Mouse (Mus musculus) MEL (cell line): ENCODE measurements around the gene 6330409D20Rik. TPM values are rescaled to one million over a fixed set of nuclear protein-coding genes. Genes with fewer than 3 reads are reported as not detected.

Experiments used
- DNase-seq: peaks from one replicate; pipeline ENCODE4 v3.0.0; 2011; ENCODE audit warnings: low read depth, low spot score
- H3K27ac ChIP-seq: 2 replicates; pipeline ENCODE4 v1.5.1; 2012; ENCODE audit warnings: low read depth, mild to moderate bottlenecking, control low read depth, low read length, moderate library complexity; ENCODE audit not compliant: control insufficient read depth
- H3K27me3 ChIP-seq, 2 experiments: fragments of 150-350 bp in 1 of 2; sonication (generic) in 1 of 2; 2 replicates each; pipeline ENCODE4 v1.6.1; 2012; ENCODE audit warnings: low read length in 2 of 2, mild to moderate bottlenecking in 2 of 2, improper control_type of control experiment in 1 of 2, moderate library complexity in 1 of 2; ENCODE audit not compliant: insufficient read depth in 2 of 2, control insufficient read depth in 1 of 2
- H3K36me3 ChIP-seq, 2 experiments: 2 replicates each; pipeline ENCODE4 v1.6.1; 2012 to 2014; ENCODE audit warnings: low read length in 2 of 2, improper control_type of control experiment in 1 of 2, inconsistent platforms in 1 of 2, mild to moderate bottlenecking in 1 of 2; ENCODE audit not compliant: insufficient read depth in 2 of 2, control insufficient read depth in 1 of 2
- H3K4me1 ChIP-seq, 2 experiments: fragments of 150-350 bp in 1 of 2; sonication (generic) in 1 of 2; 2 replicates each; pipeline ENCODE4 v1.6.1; 2012; ENCODE audit warnings: low read length in 2 of 2, improper control_type of control experiment in 1 of 2, mild to moderate bottlenecking in 1 of 2; ENCODE audit not compliant: insufficient read depth in 2 of 2, control insufficient read depth in 1 of 2
- H3K4me3 ChIP-seq, 2 experiments: fragments of 150-350 bp in 1 of 2; sonication (generic) in 1 of 2; 2 replicates each; pipeline ENCODE4 v1.5.1; 2012; ENCODE audit warnings: low read depth in 2 of 2, low read length in 2 of 2, mild to moderate bottlenecking in 2 of 2, moderate library complexity in 2 of 2, control low read depth in 1 of 2, improper control_type of control experiment in 1 of 2; ENCODE audit not compliant: control insufficient read depth in 1 of 2, insufficient read depth in 1 of 2
- H3K79me2 ChIP-seq: 2 replicates; pipeline ENCODE4 v1.6.1; 2012; ENCODE audit warnings: mild to moderate bottlenecking, low read length, moderate library complexity; ENCODE audit not compliant: control insufficient read depth, poor library complexity, insufficient read depth
- H3K9ac ChIP-seq: 2 replicates; pipeline ENCODE4 v1.6.1; 2012; ENCODE audit warnings: low read depth, mild to moderate bottlenecking, control low read depth, low read length, moderate library complexity; ENCODE audit not compliant: control insufficient read depth, poor library complexity, severe bottlenecking
- H3K9me3 ChIP-seq: fragments of 150-350 bp; sonication (generic); replicated peaks from 2 replicates; pipeline ENCODE4 v1.6.1; 2012; ENCODE audit warnings: mild to moderate bottlenecking, low read length, improper control_type of control experiment, moderate library complexity; ENCODE audit not compliant: insufficient read depth
- BHLHE40 ChIP-seq: IDR thresholded peaks from 2 replicates; pipeline ENCODE4 v1.6.1; 2012; ENCODE audit warnings: low read depth, mild to moderate bottlenecking, inconsistent platforms, low read length, improper control_type of control experiment, borderline replicate concordance
- CHD1 ChIP-seq: IDR thresholded peaks from 2 replicates; pipeline ENCODE4 v1.6.1; 2012; ENCODE audit warnings: low read depth, mild to moderate bottlenecking, inconsistent platforms, low read length, improper control_type of control experiment
- CTCF ChIP-seq, 3 experiments: IDR thresholded peaks in 2 of 3; conservative IDR thresholded peaks in 1 of 3; 2 replicates each; pipeline ENCODE4 v1.5.1; 2011 to 2012; ENCODE audit warnings: low read length in 3 of 3, low read depth in 2 of 3, mild to moderate bottlenecking in 2 of 3, improper control_type of control experiment in 1 of 3, inconsistent platforms in 1 of 3, mixed read lengths in 1 of 3, moderate library complexity in 1 of 3; ENCODE audit not compliant: control insufficient read depth in 1 of 3, insufficient read depth in 1 of 3, poor library complexity in 1 of 3, severe bottlenecking in 1 of 3
- E2F4 ChIP-seq: IDR thresholded peaks from 2 replicates; pipeline ENCODE4 v1.6.1; 2011; ENCODE audit warnings: low read depth, low read length, improper control_type of control experiment, borderline replicate concordance
- EP300 ChIP-seq, 2 experiments: IDR thresholded peaks; 2 replicates each; pipeline ENCODE4 v1.6.1; 2011; ENCODE audit warnings: improper control_type of control experiment in 2 of 2, low read length in 2 of 2, low read depth in 1 of 2, mild to moderate bottlenecking in 1 of 2
- GABPA ChIP-seq: IDR thresholded peaks from 2 replicates; pipeline ENCODE4 v1.6.1; 2012; ENCODE audit warnings: low read depth, mild to moderate bottlenecking, inconsistent platforms, low read length, improper control_type of control experiment, moderate library complexity
- GATA1 ChIP-seq: IDR thresholded peaks from 2 replicates; pipeline ENCODE4 v1.6.1; 2011; ENCODE audit warnings: low read depth, low read length, improper control_type of control experiment
- HCFC1 ChIP-seq: IDR thresholded peaks from 2 replicates; pipeline ENCODE4 v1.6.1; 2012; ENCODE audit warnings: low read depth, mild to moderate bottlenecking, inconsistent platforms, low read length, improper control_type of control experiment, moderate library complexity
- JUND ChIP-seq: IDR thresholded peaks from 2 replicates; pipeline ENCODE4 v1.6.1; 2011; ENCODE audit warnings: low read depth, mild to moderate bottlenecking, improper control_type of control experiment, low read length
- KAT2A ChIP-seq: conservative IDR thresholded peaks from 2 replicates; pipeline ENCODE4 v1.6.1; 2012; ENCODE audit warnings: low read depth, low read length, improper control_type of control experiment, inconsistent platforms
- MAX ChIP-seq: IDR thresholded peaks from 2 replicates; pipeline ENCODE4 v1.6.1; 2011; ENCODE audit warnings: low read length, improper control_type of control experiment
- MYB ChIP-seq: IDR thresholded peaks from 2 replicates; pipeline ENCODE4 v1.6.1; 2011; ENCODE audit warnings: mild to moderate bottlenecking, low read depth, low read length, improper control_type of control experiment
- NELFE ChIP-seq: IDR thresholded peaks from 2 replicates; pipeline ENCODE4 v1.6.1; 2011; ENCODE audit warnings: low read depth, low read length, improper control_type of control experiment
- NRF1 ChIP-seq: IDR thresholded peaks from 2 replicates; pipeline ENCODE4 v1.6.1; 2014; ENCODE audit warnings: low read depth, mild to moderate bottlenecking, inconsistent platforms, low read length, improper control_type of control experiment, moderate library complexity; ENCODE audit not compliant: poor library complexity, insufficient read depth, severe bottlenecking
- POLR2AphosphoS2 ChIP-seq: IDR thresholded peaks from 2 replicates; pipeline ENCODE4 v1.6.1; 2011; ENCODE audit warnings: low read length, improper control_type of control experiment
- POLR2AphosphoS5 ChIP-seq: IDR thresholded peaks from 2 replicates; pipeline ENCODE4 v1.6.1; 2012; ENCODE audit warnings: low read depth, borderline replicate concordance, mild to moderate bottlenecking, inconsistent platforms, low read length, moderate library complexity, mixed read lengths
- RCOR1 ChIP-seq: IDR thresholded peaks from 2 replicates; pipeline ENCODE4 v1.6.1; 2012; ENCODE audit warnings: low read depth, mild to moderate bottlenecking, inconsistent platforms, low read length, improper control_type of control experiment
- SIN3A ChIP-seq: IDR thresholded peaks from 2 replicates; pipeline ENCODE4 v1.6.1; 2012; ENCODE audit warnings: low read length, improper control_type of control experiment, inconsistent platforms
- TCF12 ChIP-seq: IDR thresholded peaks from 2 replicates; pipeline ENCODE4 v1.6.1; 2014; ENCODE audit warnings: low read depth, mild to moderate bottlenecking, inconsistent platforms, low read length, improper control_type of control experiment, moderate library complexity
- UBTF ChIP-seq: IDR thresholded peaks from 2 replicates; pipeline ENCODE4 v1.6.1; 2012; ENCODE audit warnings: low read depth, mild to moderate bottlenecking, inconsistent platforms, low read length, improper control_type of control experiment, moderate library complexity, borderline replicate concordance; ENCODE audit not compliant: insufficient read depth
- USF1 ChIP-seq: IDR thresholded peaks from 2 replicates; pipeline ENCODE4 v1.6.1; 2014; ENCODE audit warnings: low read depth, mild to moderate bottlenecking, inconsistent platforms, low read length, improper control_type of control experiment, moderate library complexity
- ZKSCAN1 ChIP-seq: IDR thresholded peaks from 2 replicates; pipeline ENCODE4 v1.6.1; 2012; ENCODE audit warnings: low read depth, mild to moderate bottlenecking, inconsistent platforms, low read length, improper control_type of control experiment, moderate library complexity
- ZMIZ1 ChIP-seq: IDR thresholded peaks from 2 replicates; pipeline ENCODE4 v1.6.1; 2012; ENCODE audit warnings: low read depth, mild to moderate bottlenecking, inconsistent platforms, low read length, improper control_type of control experiment, moderate library complexity
- polyA plus RNA-seq, 2 experiments: library from polyadenylated mRNA; stranded (reverse) in 1 of 2; unstranded in 1 of 2; fragments of >175 nt in 1 of 2; fragments of >200 nt in 1 of 2; gene quantifications; 2 replicates each; pipeline versions ENCODE4 v1.2.1 to v1.2.4; 2012; ENCODE audit warnings: low replicate concordance in 2 of 2, low read depth in 1 of 2; ENCODE audit not compliant: insufficient read length in 2 of 2, insufficient read depth in 1 of 2, missing spikeins in 1 of 2
- total RNA-seq: library from RNA; depleted of rRNA; stranded (reverse); fragments of 300-350 nt; gene quantifications from 2 replicates; pipeline ENCODE4 v1.2.3, GENCODE M21; 2012

The 6330409D20Rik gene
- total and polyA plus RNA-seq, 3 experiments = not detected

DNA sequence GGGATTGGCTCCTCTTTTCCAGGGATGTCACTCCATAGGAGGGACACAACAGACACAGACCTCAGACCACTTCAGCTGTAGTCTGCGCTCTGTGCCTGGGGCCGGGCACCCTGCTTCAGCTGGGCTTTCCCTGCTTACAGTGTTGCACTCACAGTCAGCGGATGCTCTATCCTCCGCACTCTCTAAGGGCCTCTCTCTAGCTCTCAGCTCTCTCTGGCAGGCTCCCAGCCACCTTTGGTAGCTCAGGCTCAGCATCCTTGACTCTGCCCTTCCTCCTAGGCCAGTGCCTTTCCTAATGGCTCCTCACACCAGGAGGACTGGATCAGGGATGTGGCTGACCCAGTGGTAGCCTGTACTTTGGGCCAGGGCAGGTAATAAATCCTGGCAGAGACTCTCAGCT, 8.9 kb downstream of the 6330409D20Rik start:
- no peak overlapping the region for H3K9ac ChIP-seq
- H3K4me3 ChIP-seq = no peak overlapping the region
- DNase-seq = no peak
- peaks cover 0 to 3% of the 10 kb centered on the region in 2 experiments; a peak in 1 of 4 replicates for H3K4me1 ChIP-seq
- no peaks in the 10 kb centered on the region; a peak in 1 of 4 replicates for H3K27me3 ChIP-seq
- no peaks in the 10 kb centered on the region for H3K9me3 ChIP-seq
- no peak for TF ChIP-seq SIN3A
- no peak for TF ChIP-seq RCOR1
- no peak for TF ChIP-seq EP300 (IDR thresholded peaks at IDR 0.05; ENCODE audit: low read depth in 1 of 2, low read length in 2 of 2)
- TF ChIP-seq MAX = no peak
- no peak for TF ChIP-seq JUND
- TF ChIP-seq USF1 = no peak
- TF ChIP-seq HCFC1 = no peak
- TF ChIP-seq UBTF = no peak
- TF ChIP-seq CTCF (IDR thresholded peaks at IDR 0.05 in 2 of 3, conservative IDR thresholded peaks at IDR 0.05 in 1 of 3; ENCODE audit: control insufficient read depth in 1 of 3, insufficient read depth in 1 of 3, low read depth in 2 of 3, low read length in 3 of 3, poor library complexity in 1 of 3, severe bottlenecking in 1 of 3) = no peak
- TF ChIP-seq E2F4 = no peak
- TF ChIP-seq TCF12 = no peak
- TF ChIP-seq GATA1 = no peak
- no peak for TF ChIP-seq POLR2AphosphoS5
- TF ChIP-seq GABPA = no peak
- no peak for TF ChIP-seq ZKSCAN1
- TF ChIP-seq NRF1 = no peak
- no peak for TF ChIP-seq KAT2A
- no peak for TF ChIP-seq BHLHE40
- TF ChIP-seq POLR2AphosphoS2 = no peak
- no peaks in the 10 kb centered on the region for H3K36me3 ChIP-seq
- no peak overlapping the region for H3K27ac ChIP-seq
- no peaks in the 10 kb centered on the region for H3K79me2 ChIP-seq

- no peak overlapping the region for H3K27ac ChIP-seq
- H3K4me1 ChIP-seq = peaks cover 0 to 3% of the 10 kb centered on the region in 2 experiments; a peak in 1 of 4 replicates
- no peak overlapping the region for H3K4me3 ChIP-seq
- no peak overlapping the region for H3K9ac ChIP-seq
- TF ChIP-seq CHD1 (no peak), GABPA (no peak), ZKSCAN1 (no peak), TCF12 (no peak), NELFE (no peak), KAT2A (no peak), MYB (no peak), ZMIZ1 (no peak), POLR2AphosphoS5 (no peak)
- no peaks in the 10 kb centered on the region; a peak in 1 of 4 replicates for H3K27me3 ChIP-seq
- no peaks in the 10 kb centered on the region for H3K36me3 ChIP-seq
- no peak for DNase-seq
- H3K9me3 ChIP-seq = no peaks in the 10 kb centered on the region
- no peaks in the 10 kb centered on the region for H3K79me2 ChIP-seq
Observed at GRCm38 (mm10) chr2:32730854-32731253, 10.0 kb downstream of the 6330409D20Rik start.
